Mouse (Mus musculus): ENCODE measurements around the gene Mansc4. TPM values are rescaled to one million over a fixed set of nuclear protein-coding genes. Genes with fewer than 3 reads are reported as not detected.

Mansc4 gene
- polyA plus RNA-seq, 1 experiment from 2014 or later: 7.3 TPM

- no peak for DNase-seq
- no peak for ATAC-seq (ENCODE audit: insufficient read depth)
- Histone ChIP-seq H3K9me3 (ENCODE audit: low read depth, low read length) (no peaks in the 10 kb centered on the region), H3K36me3 (ENCODE audit: insufficient read depth) (peaks cover 65% of the 10 kb centered on the region), H3K4me1 (ENCODE audit: insufficient read depth) (no peaks in the 10 kb centered on the region), H3K4me2 (no peak overlapping the region), H3K27ac (ENCODE audit: low read depth) (no peak overlapping the region), H3K9ac (no peak overlapping the region), H3K4me3 (ENCODE audit: low read depth, low read length) (no peak overlapping the region), H3K27me3 (ENCODE audit: insufficient read depth, low read length) (no peaks in the 10 kb centered on the region)
- 85% methylated on average over 6 of the region's 6 CpGs for WGBS
- no peak for TF ChIP-seq CTCF (IDR thresholded peaks at IDR 0.05; ENCODE audit: low read depth)
Observed at GRCm38 (mm10) chr6:147106716-147107115, 19.9 kb upstream of the Mansc4 start.

GRCm38 (mm10) chr6:147105529-147105928 is 18.7 kb upstream of the Mansc4 start:
- DNase-seq (no peak), ATAC-seq (ENCODE audit: insufficient read depth) (no peak)
- 97% methylated on average over 1 of the region's 1 CpGs for WGBS
- H3K4me2 ChIP-seq: no peak overlapping the region
- no peak overlapping the region for H3K9ac ChIP-seq
- H3K27ac ChIP-seq (ENCODE audit: low read depth): no peak overlapping the region
- H3K4me3 ChIP-seq (ENCODE audit: low read depth, low read length): no peak overlapping the region
- no peaks in the 10 kb centered on the region for H3K9me3 ChIP-seq (ENCODE audit: low read depth, low read length)
- no peaks in the 10 kb centered on the region for H3K4me1 ChIP-seq (ENCODE audit: insufficient read depth)
- H3K27me3 ChIP-seq (ENCODE audit: insufficient read depth, low read length): no peaks in the 10 kb centered on the region
- TF ChIP-seq CTCF (IDR thresholded peaks at IDR 0.05; ENCODE audit: low read depth): no peak
- H3K36me3 ChIP-seq (ENCODE audit: insufficient read depth): peaks cover 72% of the 10 kb centered on the region

- H3K27me3 ChIP-seq (ENCODE audit: insufficient read depth, low read length): no peaks in the 10 kb centered on the region
- H3K4me3 ChIP-seq (ENCODE audit: low read depth, low read length): no peak overlapping the region
- peak; percentile 20; the same call in 1 of the 2 replicates for TF ChIP-seq CTCF (IDR thresholded peaks at IDR 0.05; ENCODE audit: low read depth)
- no peak overlapping the region for H3K4me2 ChIP-seq
- H3K9me3 ChIP-seq (ENCODE audit: low read depth, low read length): no peaks in the 10 kb centered on the region
- H3K9ac ChIP-seq: no peak overlapping the region
- peak; percentile 37; the same call in 1 of the 2 replicates for ATAC-seq (ENCODE audit: insufficient read depth)
- H3K36me3 ChIP-seq (ENCODE audit: insufficient read depth): peaks cover 49% of the 10 kb centered on the region; the same call in 1 of the 2 replicates
- H3K27ac ChIP-seq (ENCODE audit: low read depth): no peak overlapping the region
- 88% methylated on average over 3 of the region's 3 CpGs for WGBS
- H3K4me1 ChIP-seq (ENCODE audit: insufficient read depth): no peaks in the 10 kb centered on the region
- no peak for DNase-seq
Observed at GRCm38 (mm10) chr6:147102293-147102692, 15.5 kb upstream of the Mansc4 start.

- Histone ChIP-seq H3K4me2 (no peak overlapping the region), H3K27ac (ENCODE audit: low read depth) (no peak overlapping the region), H3K36me3 (ENCODE audit: insufficient read depth) (peaks cover 35% of the 10 kb centered on the region; the same call in 1 of the 2 replicates), H3K9ac (no peak overlapping the region), H3K9me3 (ENCODE audit: low read depth, low read length) (no peaks in the 10 kb centered on the region), H3K4me1 (ENCODE audit: insufficient read depth) (no peaks in the 10 kb centered on the region), H3K27me3 (ENCODE audit: insufficient read depth, low read length) (no peaks in the 10 kb centered on the region), H3K4me3 (ENCODE audit: low read depth, low read length) (no peak overlapping the region)
- 69% methylated on average over 19 of the region's 19 CpGs for WGBS
- no peak for TF ChIP-seq CTCF (IDR thresholded peaks at IDR 0.05; ENCODE audit: low read depth)
- DNase-seq (no peak), ATAC-seq (ENCODE audit: insufficient read depth) (no peak)
Observed at GRCm38 (mm10) chr6:147099458-147100277, 12.8 kb upstream of the Mansc4 start.

GRCm38 (mm10) chr6:147097346-147097929 is 10.6 kb upstream of the Mansc4 start:
- H3K27ac ChIP-seq (ENCODE audit: low read depth): no peak overlapping the region
- no peak overlapping the region for H3K9ac ChIP-seq
- WGBS: 49% methylated on average over 8 of the region's 8 CpGs
- H3K4me3 ChIP-seq (ENCODE audit: low read depth, low read length): no peak overlapping the region
- DNase-seq (no peak), ATAC-seq (ENCODE audit: insufficient read depth) (no peak)
- H3K4me1 ChIP-seq (ENCODE audit: insufficient read depth): 0 out of 2 replicates have a peak, but pooled peaks cover 2% of the 10 kb centered on the region
- no peaks in the 10 kb centered on the region for H3K27me3 ChIP-seq (ENCODE audit: insufficient read depth, low read length)
- 0 out of 2 replicates have a peak, but pooled peaks cover 26% of the 10 kb centered on the region for H3K36me3 ChIP-seq (ENCODE audit: insufficient read depth)
- H3K9me3 ChIP-seq (ENCODE audit: low read depth, low read length): no peaks in the 10 kb centered on the region
- no peak for TF ChIP-seq CTCF (IDR thresholded peaks at IDR 0.05; ENCODE audit: low read depth)
- H3K4me2 ChIP-seq: no peak overlapping the region

- Histone ChIP-seq H3K9me3 (ENCODE audit: low read depth, low read length) (no peaks in the 10 kb centered on the region), H3K27ac (ENCODE audit: low read depth) (no peak overlapping the region), H3K4me2 (no peak overlapping the region), H3K4me1 (ENCODE audit: insufficient read depth) (0 out of 2 replicates have a peak, but pooled peaks cover 2% of the 10 kb centered on the region), H3K4me3 (ENCODE audit: low read depth, low read length) (no peak overlapping the region), H3K36me3 (ENCODE audit: insufficient read depth) (0 out of 2 replicates have a peak, but pooled peaks cover 21% of the 10 kb centered on the region), H3K9ac (no peak overlapping the region), H3K27me3 (ENCODE audit: insufficient read depth, low read length) (no peaks in the 10 kb centered on the region)
- no peak for DNase-seq
- ATAC-seq (ENCODE audit: insufficient read depth): no peak
- TF ChIP-seq CTCF (IDR thresholded peaks at IDR 0.05; ENCODE audit: low read depth): no peak
- 72% methylated on average over 3 of the region's 3 CpGs for whole genome bisulfite sequencing
Observed at GRCm38 (mm10) chr6:147096934-147097333, 10.1 kb upstream of the Mansc4 start.

- ATAC-seq (ENCODE audit: insufficient read depth) (no peak), DNase-seq (no peak)
- H3K36me3 ChIP-seq (ENCODE audit: insufficient read depth): 0 out of 2 replicates have a peak, but pooled peaks cover 15% of the 10 kb centered on the region
- H3K4me1 ChIP-seq (ENCODE audit: insufficient read depth): 0 out of 2 replicates have a peak, but pooled peaks cover 2% of the 10 kb centered on the region
- TF ChIP-seq CTCF (IDR thresholded peaks at IDR 0.05; ENCODE audit: low read depth): no peak
- no peak overlapping the region for H3K4me3 ChIP-seq (ENCODE audit: low read depth, low read length)
- H3K4me2 ChIP-seq: no peak overlapping the region
- no peak overlapping the region for H3K9ac ChIP-seq
- WGBS: 84% methylated on average over 4 of the region's 4 CpGs
- H3K9me3 ChIP-seq (ENCODE audit: low read depth, low read length): no peaks in the 10 kb centered on the region
- no peaks in the 10 kb centered on the region for H3K27me3 ChIP-seq (ENCODE audit: insufficient read depth, low read length)
- H3K27ac ChIP-seq (ENCODE audit: low read depth): no peak overlapping the region
Observed at GRCm38 (mm10) chr6:147096109-147096508, 9.3 kb upstream of the Mansc4 start.

Measured in lung, embryonic 14.5 days (tissue).